Mouse (Mus musculus) liver, embryonic 14.5 days (tissue): ENCODE measurements around the gene 0610040J01Rik. TPM values are rescaled to one million over a fixed set of nuclear protein-coding genes. Genes with fewer than 3 reads are reported as not detected.

Experiments used
- ATAC-seq: fragments of 200-750 bp; cut with Nextera tagmentation; 2 replicates; pipeline ENCODE4 v1.8.0; 2017; ENCODE audit warnings: moderate number of reproducible peaks, mild to moderate bottlenecking, moderate library complexity; ENCODE audit not compliant: insufficient read depth
- DNase-seq, 3 experiments: peaks; one replicate each; pipeline ENCODE4 v3.0.0-alpha.2; 2012 to 2013; ENCODE audit warnings: low read depth in 3 of 3, low spot score in 3 of 3
- H3K27ac ChIP-seq: fragments of 300-500 bp; sonication (generic); 2 replicates; pipeline ENCODE4 v1.5.1; 2014; ENCODE audit warnings: moderate library complexity, mild to moderate bottlenecking, control low read depth, inconsistent platforms
- H3K27me3 ChIP-seq: fragments of 300-500 bp; sonication (generic); 2 replicates; pipeline ENCODE4 v1.6.1; 2014; ENCODE audit warnings: mild to moderate bottlenecking, low read length, moderate library complexity; ENCODE audit not compliant: control insufficient read depth, insufficient read depth
- H3K36me3 ChIP-seq: fragments of 300-500 bp; sonication (generic); replicated peaks from 2 replicates; pipeline ENCODE4 v1.6.1; 2014; ENCODE audit warnings: low read depth; ENCODE audit not compliant: control insufficient read depth, insufficient read depth
- H3K4me1 ChIP-seq, 2 experiments: fragments of 200-500 bp in 1 of 2; fragments of 300-500 bp in 1 of 2; sonication (generic) in 1 of 2; replicated peaks; 2 replicates each; pipeline ENCODE4 v1.6.1; 2012 to 2014; ENCODE audit warnings: antibody characterized with exemption in 1 of 2, inconsistent platforms in 1 of 2, low read length in 1 of 2; ENCODE audit not compliant: control insufficient read depth in 2 of 2, insufficient read depth in 2 of 2
- H3K4me2 ChIP-seq: fragments of 300-500 bp; sonication (generic); 2 replicates; pipeline ENCODE4 v1.6.1; 2014; ENCODE audit warnings: low read depth, mild to moderate bottlenecking, control low read depth, moderate library complexity
- H3K4me3 ChIP-seq, 2 experiments: fragments of 200-500 bp in 1 of 2; fragments of 300-500 bp in 1 of 2; sonication (generic) in 1 of 2; 2 replicates each; pipeline ENCODE4 v1.5.1; 2012 to 2014; ENCODE audit warnings: low read depth in 2 of 2, low read length in 2 of 2, mild to moderate bottlenecking in 2 of 2, control low read depth in 1 of 2, inconsistent platforms in 1 of 2, moderate library complexity in 1 of 2; ENCODE audit not compliant: insufficient read depth in 1 of 2
- H3K9ac ChIP-seq: fragments of 300-500 bp; sonication (generic); replicated peaks from 2 replicates; pipeline ENCODE4 v1.6.1; 2014; ENCODE audit warnings: mild to moderate bottlenecking, control low read depth, moderate library complexity
- H3K9me3 ChIP-seq: fragments of 300-500 bp; sonication (generic); 2 replicates; pipeline ENCODE4 v1.6.1; 2016; ENCODE audit warnings: low read length, mixed read lengths; ENCODE audit not compliant: control insufficient read depth
- CTCF ChIP-seq: IDR thresholded peaks from 2 replicates; pipeline ENCODE4 v1.5.1; 2016; ENCODE audit warnings: antibody characterized with exemption, low read depth, control low read depth
- EP300 ChIP-seq: IDR thresholded peaks from 2 replicates; pipeline ENCODE4 v1.6.1; 2016; ENCODE audit warnings: antibody characterized with exemption, low read depth
- WGBS: fragments of 180-500 bp; shearing (Covaris S2); extraction: QIAGEN DNeasy Blood & Tissue Kit; methylation state at CpG from one replicate; pipeline ENCODE4 v1.1.7; 2014; ENCODE audit not compliant: insufficient replicate concordance; 5-methylcytosine and 5-hydroxymethylcytosine counted together
- polyA plus RNA-seq, 2 experiments: library from polyadenylated mRNA; depleted of rRNA in 1 of 2; stranded (reverse) in 1 of 2; unstranded in 1 of 2; fragments of >200 nt; fragmentation: Nextera tagmentation in 1 of 2; extraction: Ambion mirVana in 1 of 2; gene quantifications; 2 replicates each; pipeline versions ENCODE4 v1.2.1 to v1.2.3; 2012 to 2014

The 0610040J01Rik gene
- polyA plus RNA-seq (2012; rRNA removed): 5.2 and 6.0 TPM in 2 replicates
- polyA plus RNA-seq (2014; fragmentation: Nextera tagmentation; extraction: Ambion mirVana): 8.0 and 8.5 TPM in 2 replicates

DNA sequence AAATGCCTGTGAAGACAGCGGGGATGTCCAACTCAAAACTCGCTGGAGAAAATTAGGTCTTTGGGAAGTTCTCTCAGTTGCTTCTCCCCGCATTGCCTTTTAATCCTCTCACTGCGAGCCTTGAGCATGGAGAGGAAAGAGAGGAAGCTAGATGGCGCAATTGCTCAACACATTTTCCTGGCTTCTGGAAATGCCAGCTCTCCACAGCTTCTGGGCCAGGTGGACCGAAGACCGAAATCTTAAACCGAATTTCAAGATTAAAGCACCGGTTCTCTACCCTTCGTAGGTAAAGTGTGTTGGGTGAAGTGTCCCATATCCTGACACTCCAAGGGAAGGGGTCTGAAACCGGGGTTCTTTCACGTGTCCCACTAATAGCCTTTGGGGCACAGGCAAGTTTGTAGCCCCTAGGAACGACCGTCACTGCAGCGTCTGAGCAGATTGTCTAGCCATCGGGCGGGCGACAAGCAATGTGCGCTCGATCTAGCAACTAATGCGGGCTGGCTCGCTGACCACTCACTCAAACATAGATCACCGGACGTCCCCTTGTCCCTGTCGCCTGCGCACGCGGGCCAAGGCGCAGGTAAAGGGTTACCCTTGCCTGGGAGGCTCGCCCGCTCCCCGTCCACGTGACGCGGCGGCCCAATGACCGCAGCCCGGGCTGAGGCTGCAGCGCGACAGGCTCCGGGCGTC, at the start of gene 0610040J01Rik:
TSS of gene 0610040J01Rik (plus strand) at position 545 of the 690 bp plus-strand sequence.
- TF ChIP-seq CTCF (peak; percentile 70), EP300 (no peak)
- peak; percentile 87 for ATAC-seq
- Histone ChIP-seq H3K4me3 (peak within 1 kb of the TSS; percentile 51 to 57), H3K4me2 (peak within 1 kb of the TSS; percentile 69), H3K9ac (peak within 1 kb of the TSS; percentile 37), H3K36me3 (no peaks in the 10 kb centered on the region), H3K27me3 (peaks cover 18% of the 10 kb centered on the region), H3K4me1 (0 out of 4 replicates have a peak, but pooled peaks cover 0 to 3% of the 10 kb centered on the region in 2 experiments), H3K9me3 (no peaks in the 10 kb centered on the region), H3K27ac (no peak within 1 kb of the TSS)
- 1% methylated on average over 42 of the region's 42 CpGs for WGBS
- peak; percentile 40 to 53 (median 47) for DNase-seq

- TF ChIP-seq CTCF (no peak), EP300 (no peak)
- Histone ChIP-seq H3K9me3 (no peaks in the 10 kb centered on the region), H3K4me3 (no peak overlapping the region), H3K27me3 (no peaks in the 10 kb centered on the region), H3K27ac (no peak overlapping the region), H3K4me1 (no peaks in the 10 kb centered on the region), H3K9ac (no peak overlapping the region), H3K4me2 (no peak overlapping the region), H3K36me3 (no peaks in the 10 kb centered on the region)
- DNase-seq (no peak), ATAC-seq (no peak)
- WGBS: 80% methylated on average over 4 of the region's 4 CpGs
Observed at GRCm38 (mm10) chr5:63765886-63766285, 46.3 kb upstream of the 0610040J01Rik start.

DNA sequence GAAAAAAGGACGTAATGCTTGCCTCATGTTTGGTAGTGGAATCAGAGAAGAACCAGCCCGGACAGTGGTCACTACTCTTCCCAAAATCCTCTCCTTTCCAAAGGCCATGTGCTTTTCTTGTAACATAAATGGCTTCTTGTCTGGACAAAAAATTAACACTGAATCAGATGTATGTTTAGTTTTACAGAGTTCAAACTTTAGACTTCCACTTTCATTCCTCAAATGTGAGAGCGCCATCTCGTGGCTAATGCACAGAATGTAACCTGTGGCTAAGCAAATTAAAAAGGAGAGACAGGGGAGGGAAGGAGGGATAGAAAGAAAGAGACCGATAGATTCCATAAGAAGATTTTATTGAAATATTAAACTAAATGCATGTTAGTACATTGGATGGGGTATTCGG, 45.4 kb upstream of the 0610040J01Rik start:
- ATAC-seq (no peak), DNase-seq (peak in 2 of 3 experiments; percentile 13 to 26)
- Histone ChIP-seq H3K9ac (no peak overlapping the region), H3K4me3 (no peak overlapping the region), H3K27ac (no peak overlapping the region), H3K9me3 (no peaks in the 10 kb centered on the region), H3K4me1 (no peaks in the 10 kb centered on the region), H3K36me3 (no peaks in the 10 kb centered on the region), H3K27me3 (no peaks in the 10 kb centered on the region), H3K4me2 (no peak overlapping the region)
- 27% methylated on average over 6 of the region's 6 CpGs for WGBS
- TF ChIP-seq CTCF (peak; percentile 58), EP300 (no peak)

- Histone ChIP-seq H3K9ac (no peak overlapping the region), H3K27ac (no peak overlapping the region), H3K9me3 (no peaks in the 10 kb centered on the region), H3K4me1 (no peaks in the 10 kb centered on the region), H3K27me3 (no peaks in the 10 kb centered on the region), H3K36me3 (no peaks in the 10 kb centered on the region), H3K4me2 (no peak overlapping the region), H3K4me3 (no peak overlapping the region)
- DNase-seq (no peak), ATAC-seq (no peak)
- no peak for TF ChIP-seq EP300
- TF ChIP-seq CTCF: no peak
- WGBS: 58% methylated on average over 8 of the region's 8 CpGs
Observed at GRCm38 (mm10) chr5:63767464-63767863, 44.7 kb upstream of the 0610040J01Rik start.

GRCm38 (mm10) chr5:63768220-63768619, 43.9 kb upstream of the 0610040J01Rik start:
- WGBS: 46% methylated on average over 4 of the region's 4 CpGs
- no peaks in the 10 kb centered on the region for H3K4me1 ChIP-seq
- no peak overlapping the region for H3K27ac ChIP-seq
- no peak for DNase-seq
- H3K27me3 ChIP-seq: no peaks in the 10 kb centered on the region
- no peaks in the 10 kb centered on the region for H3K36me3 ChIP-seq
- no peak overlapping the region for H3K9ac ChIP-seq
- no peak overlapping the region for H3K4me3 ChIP-seq
- TF ChIP-seq EP300: no peak
- TF ChIP-seq CTCF: no peak
- ATAC-seq: no peak
- H3K4me2 ChIP-seq: no peak overlapping the region
- H3K9me3 ChIP-seq: no peaks in the 10 kb centered on the region
